Mouse (Mus musculus) hematopoietic stem cell, adult 5-6 weeks (primary cell): ENCODE measurements around the gene Ptpn11. TPM values are rescaled to one million over a fixed set of nuclear protein-coding genes. Genes with fewer than 3 reads are reported as not detected.
A peak's percentile ranks its signal among the peaks of the same experiment; 100 is the strongest.

Experiments used
- ATAC-seq, 2 experiments: fragments of 125-278 bp in 1 of 2; replicated peaks in 1 of 2; 2 replicates each; pipeline ENCODE4 v1.8.0; 2016 to 2017; ENCODE audit warnings: inconsistent platforms in 2 of 2, mild to moderate bottlenecking in 2 of 2, moderate number of reproducible peaks in 2 of 2, low read depth in 1 of 2, moderate TSS enrichment in 1 of 2; ENCODE audit not compliant: low FRiP score in 2 of 2, poor library complexity in 2 of 2, severe bottlenecking in 2 of 2, insufficient read depth in 1 of 2, low TSS enrichment in 1 of 2
- total RNA-seq: library from RNA; stranded (forward); fragments of 172-1452, 232-1000 nt; gene quantifications from 2 replicates; pipeline ENCODE4 v1.2.3, GENCODE M21; 2017

The Ptpn11 gene
- total RNA-seq, 1 experiment from 2014 or later: 56.0 TPM

- no peak for ATAC-seq
Measured at GRCm38 (mm10) chr5:121194173-121194572, 3.0 kb upstream of the Ptpn11 start.

DNA sequence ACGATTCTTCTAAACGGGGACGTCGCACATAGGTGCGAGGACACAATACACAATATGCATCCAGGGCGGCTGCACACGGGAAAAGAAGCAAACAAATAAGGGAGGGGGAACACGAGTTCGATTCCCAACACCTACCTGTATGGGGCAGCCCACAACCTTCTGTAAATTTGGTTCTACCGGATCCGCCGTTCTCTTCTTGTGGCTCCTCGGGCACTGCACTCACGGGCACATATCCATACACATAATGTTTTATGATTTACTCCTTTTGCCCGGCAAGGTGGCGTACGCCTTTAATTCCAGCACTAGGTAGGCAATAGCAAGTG is 348 bp upstream of the Ptpn11 start:
- ATAC-seq: peak; percentile 27 to 28; a peak in 3 of 4 replicates

DNA sequence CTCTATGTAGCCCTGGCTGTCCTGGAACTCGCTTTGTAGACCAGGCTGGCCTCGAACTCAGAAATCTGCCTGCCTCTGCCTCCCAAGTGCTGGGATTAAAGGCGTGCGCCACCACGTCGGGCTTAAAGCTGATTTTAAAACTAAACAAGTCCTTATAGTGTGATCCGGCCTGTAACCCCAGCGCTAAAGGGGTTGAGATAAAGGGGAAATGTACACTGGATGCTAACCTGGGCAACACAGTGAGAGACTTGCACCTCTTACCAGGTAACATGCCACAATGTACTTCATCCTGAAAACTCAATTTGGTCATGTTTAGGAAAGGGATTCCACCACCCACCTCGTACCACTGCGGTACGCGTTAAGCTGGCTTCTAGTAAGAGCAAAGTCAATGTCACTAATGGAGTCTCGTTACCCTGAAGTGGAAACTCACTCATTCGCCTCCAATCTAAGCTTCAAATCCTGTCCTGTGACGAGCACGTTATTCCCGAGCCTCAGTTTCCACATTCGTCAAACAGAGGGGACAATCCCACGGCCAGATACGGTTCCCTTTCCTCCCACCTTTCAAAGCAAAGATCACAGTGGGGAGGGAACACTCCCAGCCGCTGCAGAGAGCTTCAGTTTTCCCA is 874 bp downstream of the Ptpn11 start:
- no peak for ATAC-seq

GRCm38 (mm10) chr5:121189182-121189581 is 2.0 kb downstream of the Ptpn11 start:
- ATAC-seq: no peak

DNA sequence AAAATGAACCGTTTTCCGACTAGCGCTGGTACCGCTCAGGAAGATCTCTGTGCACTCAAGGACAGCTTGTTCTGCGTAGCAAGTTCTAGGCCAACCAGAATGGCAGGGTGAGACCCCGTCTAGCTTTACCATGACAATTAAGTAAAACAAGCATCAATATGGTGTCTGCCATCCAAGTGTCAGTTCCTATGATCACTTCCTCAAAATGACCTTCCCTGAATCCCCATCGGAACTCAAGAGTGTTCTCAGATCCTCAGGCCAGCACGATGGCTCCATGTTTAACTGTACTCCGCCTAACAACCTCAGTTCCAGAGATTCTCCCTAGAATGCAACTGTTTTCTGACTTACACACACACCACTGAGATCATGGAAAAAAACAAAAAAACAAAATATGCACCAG is 2.9 kb downstream of the Ptpn11 start:
- no peak for ATAC-seq

GRCm38 (mm10) chr5:121187580-121188001 is 3.6 kb downstream of the Ptpn11 start:
- ATAC-seq: no peak

- no peak for ATAC-seq
Measured at GRCm38 (mm10) chr5:121184945-121185551, 6.1 kb downstream of the Ptpn11 start.

- ATAC-seq: no peak
Measured at GRCm38 (mm10) chr5:121184375-121184774, 6.8 kb downstream of the Ptpn11 start.

- no peak for ATAC-seq
Measured at GRCm38 (mm10) chr5:121183269-121183668, 7.9 kb downstream of the Ptpn11 start.

GRCm38 (mm10) chr5:121179077-121179857 is 11.9 kb downstream of the Ptpn11 start:
- no peak for ATAC-seq

DNA sequence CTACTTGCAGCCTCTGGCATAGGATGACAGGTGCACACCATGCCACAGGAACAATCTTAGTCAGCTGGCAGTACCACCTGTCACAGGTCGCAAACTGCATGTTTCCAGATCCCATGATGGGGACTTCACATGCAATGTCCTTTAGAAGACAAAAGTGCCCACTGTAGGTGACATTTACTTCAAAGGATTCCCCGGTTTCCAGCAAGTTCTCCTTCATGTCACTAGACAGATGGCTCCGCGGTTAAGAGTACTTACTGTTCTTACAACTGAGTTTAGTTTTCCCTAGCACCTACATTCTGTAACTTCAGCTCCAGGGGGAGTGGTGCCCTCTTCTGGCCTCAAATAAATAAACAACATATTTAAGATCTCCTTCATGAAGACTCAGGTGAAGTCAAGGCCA is 18.4 kb downstream of the Ptpn11 start:
- 0 out of 4 replicates have a peak, but pooled peaks of 1 of the 2 experiments have one; percentile 32 for ATAC-seq

GRCm38 (mm10) chr5:121169588-121169987 is 21.6 kb downstream of the Ptpn11 start:
- ATAC-seq: no peak

GRCm38 (mm10) chr5:121166884-121167283 is 24.3 kb downstream of the Ptpn11 start:
- no peak for ATAC-seq

GRCm38 (mm10) chr5:121162923-121163322 is 28.3 kb downstream of the Ptpn11 start:
- ATAC-seq: no peak

- no peak for ATAC-seq
Measured at GRCm38 (mm10) chr5:121162285-121162684, 28.9 kb downstream of the Ptpn11 start.

GRCm38 (mm10) chr5:121158966-121159365 is 32.2 kb downstream of the Ptpn11 start:
- ATAC-seq: no peak

GRCm38 (mm10) chr5:121157489-121157888 is 33.7 kb downstream of the Ptpn11 start:
- no peak for ATAC-seq

GRCm38 (mm10) chr5:121157017-121157416 is 34.2 kb downstream of the Ptpn11 start:
- ATAC-seq: no peak
